Mouse (Mus musculus): ENCODE data around the gene Flt3. TPM values are rescaled to one million over a fixed set of nuclear protein-coding genes. Genes with fewer than 3 reads are reported as not detected.

The Flt3 gene
- total and polyA plus RNA-seq, 3 experiments = 0.09 to 0.16 (median 0.13) TPM

- H3K36me3 ChIP-seq (ENCODE audit: control insufficient read depth, insufficient read depth, low read length) = peaks cover 29% of the 10 kb centered on the region
- no peak overlapping the region for H3K27ac ChIP-seq
- WGBS = 79% methylated on average over 8 of the region's 8 CpGs
- H3K4me3 ChIP-seq = no peak overlapping the region
- no peak for TF ChIP-seq EP300 (IDR thresholded peaks at IDR 0.05; ENCODE audit: insufficient read depth, low read depth, low read length)
- no peak for TF ChIP-seq POLR2A (IDR thresholded peaks at IDR 0.05; ENCODE audit: insufficient read depth, low read depth, low read length)
- TF ChIP-seq CTCF (IDR thresholded peaks at IDR 0.05) = no peak
- no peak overlapping the region for H3K9ac ChIP-seq (ENCODE audit: low read depth, low read length)
- intact Hi-C loops (cut with DNase I) = loop anchor here (5.0 kb wide), 1 partner anchor 99 kb away; no protein-coding TSS in a partner anchor
- H3K4me1 ChIP-seq (ENCODE audit: control insufficient read depth, insufficient read depth, low read length) = peaks cover 26% of the 10 kb centered on the region
- H3K79me2 ChIP-seq (replicated peaks; ENCODE audit: control insufficient read depth, insufficient read depth, low read length) = peaks cover 8% of the 10 kb centered on the region
- H3K27me3 ChIP-seq (ENCODE audit: control insufficient read depth, insufficient read depth, low read length) = no peaks in the 10 kb centered on the region
- DNase-seq = no peak
Observed at GRCm38 (mm10) chr5:147432927-147433326, 32.6 kb upstream of the Flt3 start.

GRCm38 (mm10) chr5:147430936-147431839 is 30.9 kb upstream of the Flt3 start:
- Histone ChIP-seq H3K9ac (ENCODE audit: low read depth, low read length) (peak overlapping the region; percentile 99), H3K27ac (peak overlapping the region; percentile 100), H3K4me1 (ENCODE audit: control insufficient read depth, insufficient read depth, low read length) (peaks cover 18% of the 10 kb centered on the region), H3K36me3 (ENCODE audit: control insufficient read depth, insufficient read depth, low read length) (peaks cover 19% of the 10 kb centered on the region), H3K4me3 (peak overlapping the region; percentile 84), H3K27me3 (ENCODE audit: control insufficient read depth, insufficient read depth, low read length) (no peaks in the 10 kb centered on the region), H3K79me2 (replicated peaks; ENCODE audit: control insufficient read depth, insufficient read depth, low read length) (peaks cover 7% of the 10 kb centered on the region)
- intact Hi-C loops (cut with DNase I) = loop anchor here (5.0 kb wide), 1 partner anchor 101 kb away; no protein-coding TSS in a partner anchor
- WGBS = 1% methylated on average over 59 of the region's 68 CpGs
- DNase-seq = peak; percentile 77 to 80
- TF ChIP-seq CTCF (IDR thresholded peaks at IDR 0.05) (no peak), EP300 (IDR thresholded peaks at IDR 0.05; ENCODE audit: insufficient read depth, low read depth, low read length) (no peak), POLR2A (IDR thresholded peaks at IDR 0.05; ENCODE audit: insufficient read depth, low read depth, low read length) (no peak)

- no peaks in the 10 kb centered on the region for H3K27me3 ChIP-seq (ENCODE audit: control insufficient read depth, insufficient read depth, low read length)
- WGBS = under 1% methylated on average over 64 of the region's 91 CpGs
- DNase-seq = no peak
- no peak for TF ChIP-seq POLR2A (IDR thresholded peaks at IDR 0.05; ENCODE audit: insufficient read depth, low read depth, low read length)
- no peak for TF ChIP-seq EP300 (IDR thresholded peaks at IDR 0.05; ENCODE audit: insufficient read depth, low read depth, low read length)
- TF ChIP-seq CTCF (IDR thresholded peaks at IDR 0.05) = no peak
- H3K27ac ChIP-seq = peak overlapping the region; percentile 100
- peak overlapping the region; percentile 84 for H3K4me3 ChIP-seq
- intact Hi-C loops (cut with DNase I) = loop anchor here (5.0 kb wide), 1 partner anchor 102 kb away; no protein-coding TSS in a partner anchor
- H3K79me2 ChIP-seq (replicated peaks; ENCODE audit: control insufficient read depth, insufficient read depth, low read length) = peaks cover 7% of the 10 kb centered on the region
- peaks cover 16% of the 10 kb centered on the region for H3K36me3 ChIP-seq (ENCODE audit: control insufficient read depth, insufficient read depth, low read length)
- H3K9ac ChIP-seq (ENCODE audit: low read depth, low read length) = peak overlapping the region; percentile 99
- H3K4me1 ChIP-seq (ENCODE audit: control insufficient read depth, insufficient read depth, low read length) = peaks cover 14% of the 10 kb centered on the region
Observed at GRCm38 (mm10) chr5:147430361-147430935, 30.2 kb upstream of the Flt3 start.

- Histone ChIP-seq H3K27me3 (ENCODE audit: control insufficient read depth, insufficient read depth, low read length) (no peaks in the 10 kb centered on the region), H3K79me2 (replicated peaks; ENCODE audit: control insufficient read depth, insufficient read depth, low read length) (peaks cover 7% of the 10 kb centered on the region), H3K27ac (peak within 1 kb of the TSS; percentile 100), H3K4me3 (peak within 1 kb of the TSS; percentile 84), H3K4me1 (ENCODE audit: control insufficient read depth, insufficient read depth, low read length) (peaks cover 10% of the 10 kb centered on the region), H3K9ac (ENCODE audit: low read depth, low read length) (peak within 1 kb of the TSS; percentile 99), H3K36me3 (ENCODE audit: control insufficient read depth, insufficient read depth, low read length) (peaks cover 9% of the 10 kb centered on the region)
- 1% methylated on average over 51 of the region's 51 CpGs for WGBS
- intact Hi-C loops (cut with DNase I) = loop anchor here (5.0 kb wide), 1 partner anchor 103 kb away; no protein-coding TSS in a partner anchor
- DNase-seq = peak; percentile 98 to 99
- TF ChIP-seq POLR2A (IDR thresholded peaks at IDR 0.05; ENCODE audit: insufficient read depth, low read depth, low read length) (peak; percentile 93), CTCF (IDR thresholded peaks at IDR 0.05) (no peak), EP300 (IDR thresholded peaks at IDR 0.05; ENCODE audit: insufficient read depth, low read depth, low read length) (peak; percentile 75; the same call in 1 of the 2 replicates)
Observed at GRCm38 (mm10) chr5:147429535-147430305, 29.4 kb upstream of the Flt3 start, which contains the start of gene Pan3. Gene Pan3, plus strand, starts transcription at chr5:147430161.

GRCm38 (mm10) chr5:147426048-147426805 is 25.9 kb upstream of the Flt3 start:
- TF ChIP-seq EP300 (IDR thresholded peaks at IDR 0.05; ENCODE audit: insufficient read depth, low read depth, low read length) (no peak), POLR2A (IDR thresholded peaks at IDR 0.05; ENCODE audit: insufficient read depth, low read depth, low read length) (no peak), CTCF (IDR thresholded peaks at IDR 0.05) (no peak)
- H3K27me3 ChIP-seq (ENCODE audit: control insufficient read depth, insufficient read depth, low read length) = no peaks in the 10 kb centered on the region
- H3K36me3 ChIP-seq (ENCODE audit: control insufficient read depth, insufficient read depth, low read length) = no peaks in the 10 kb centered on the region
- no peak for DNase-seq
- no peak overlapping the region for H3K27ac ChIP-seq
- no peak overlapping the region for H3K4me3 ChIP-seq
- no peaks in the 10 kb centered on the region for H3K4me1 ChIP-seq (ENCODE audit: control insufficient read depth, insufficient read depth, low read length)
- intact Hi-C loops (cut with DNase I) = no loop called here
- no peaks in the 10 kb centered on the region; the same call in 1 of the 2 replicates for H3K79me2 ChIP-seq (replicated peaks; ENCODE audit: control insufficient read depth, insufficient read depth, low read length)
- WGBS = 56% methylated on average over 4 of the region's 4 CpGs
- H3K9ac ChIP-seq (ENCODE audit: low read depth, low read length) = no peak overlapping the region

Measured in heart, adult 2 months (tissue).